Mouse (Mus musculus) adrenal gland, postnatal 4 days (tissue): ENCODE measurements around the gene Mef2c. TPM values are rescaled to one million over a fixed set of nuclear protein-coding genes. Genes with fewer than 3 reads are reported as not detected.

Experiments
- DNase-seq, 2 experiments: peaks; one replicate each; pipeline ENCODE4 v3.0.0; 2021 to 2022; ENCODE audit warnings: low spot score in 2 of 2, mixed read lengths in 2 of 2
- total RNA-seq, 2 experiments: library from RNA; stranded (reverse); gene quantifications; 2 replicates each; pipeline ENCODE4 v1.2.3; 2021

Mef2c gene
- total RNA-seq, 2 experiments from 2014 or later = 80.2 to 88.7 TPM

GRCm38 (mm10) chr13:83568759-83569256 lies 65.0 kb downstream of the Mef2c start:
- no peak for DNase-seq

GRCm38 (mm10) chr13:83571973-83572447 lies 68.2 kb downstream of the Mef2c start:
- DNase-seq = no peak

- no peak for DNase-seq
Measured at GRCm38 (mm10) chr13:83572469-83572868, 68.6 kb downstream of the Mef2c start.

GRCm38 (mm10) chr13:83573327-83573726 lies 69.5 kb downstream of the Mef2c start:
- no peak for DNase-seq

GRCm38 (mm10) chr13:83573855-83574583 lies 70.2 kb downstream of the Mef2c start:
- DNase-seq = no peak

GRCm38 (mm10) chr13:83574866-83575265 lies 71.0 kb downstream of the Mef2c start:
- DNase-seq = no peak

GRCm38 (mm10) chr13:83579410-83579809 lies 75.6 kb downstream of the Mef2c start:
- no peak for DNase-seq

GRCm38 (mm10) chr13:83580856-83581255 lies 77.0 kb downstream of the Mef2c start:
- no peak for DNase-seq

GRCm38 (mm10) chr13:83582564-83582963 lies 78.7 kb downstream of the Mef2c start:
- DNase-seq = no peak

GRCm38 (mm10) chr13:83583881-83584280 lies 80.0 kb downstream of the Mef2c start:
- DNase-seq = no peak

GRCm38 (mm10) chr13:83585359-83585758 lies 81.5 kb downstream of the Mef2c start:
- DNase-seq = no peak

- no peak for DNase-seq
Measured at GRCm38 (mm10) chr13:83588186-83588585, 84.4 kb downstream of the Mef2c start.

- no peak for DNase-seq
Measured at GRCm38 (mm10) chr13:83590886-83591285, 87.1 kb downstream of the Mef2c start.

GRCm38 (mm10) chr13:83595429-83595828 lies 91.6 kb downstream of the Mef2c start:
- DNase-seq = no peak

GRCm38 (mm10) chr13:83596989-83597738 lies 93.3 kb downstream of the Mef2c start:
- DNase-seq = no peak

- no peak for DNase-seq
Measured at GRCm38 (mm10) chr13:83597739-83598210, 93.9 kb downstream of the Mef2c start.

GRCm38 (mm10) chr13:83600301-83600700 lies 96.5 kb downstream of the Mef2c start:
- no peak for DNase-seq

- no peak for DNase-seq
Measured at GRCm38 (mm10) chr13:83601741-83602140, 97.9 kb downstream of the Mef2c start.

GRCm38 (mm10) chr13:83603373-83604265 lies 99.8 kb downstream of the Mef2c start:
- DNase-seq = no peak

GRCm38 (mm10) chr13:83604320-83604719 lies 100.5 kb downstream of the Mef2c start:
- no peak for DNase-seq

GRCm38 (mm10) chr13:83604785-83605184 lies 101.0 kb downstream of the Mef2c start:
- DNase-seq = no peak
